Mouse (Mus musculus) neural tube, embryonic 12.5 days (tissue): ENCODE measurements around the gene Rplp0. TPM values are rescaled to one million over a fixed set of nuclear protein-coding genes. Genes with fewer than 3 reads are reported as not detected.

Experiments used
- microRNA-seq: library from miRNA; unstranded; fragments of <30 nt; microRNA quantifications from one replicate; pipeline ENCODE4, GENCODE M21; 2017
- polyA plus RNA-seq: library from polyadenylated mRNA; unstranded; fragments of >200 nt; fragmentation: Nextera tagmentation; extraction: Ambion mirVana; gene quantifications from 2 replicates; pipeline ENCODE4 v1.2.1, GENCODE M21; 2016

Gene Rplp0
- polyA plus RNA-seq, 1 experiment from 2014 or later, result 843 TPM

Small RNAs within 50 kb of the gene (microRNA-seq; reads per million reads assigned to microRNA genes)
- gene Mir7029, result not detected

Other genes with a start within 250 kb of the Rplp0 start
- gene Srsf9, start 232.3 kb upstream of the Rplp0 start, polyA plus RNA-seq, result 314 and 343 TPM in 2 replicates
- gene Gatc, start 218.3 kb upstream of the Rplp0 start, polyA plus RNA-seq, result 31.2 and 35.3 TPM in 2 replicates
- gene Triap1, start 218.2 kb upstream of the Rplp0 start, polyA plus RNA-seq, result 52.2 and 54.8 TPM in 2 replicates
- 884 and 947 TPM in 2 replicates for gene Cox6a1, start 210.5 kb upstream of the Rplp0 start, polyA plus RNA-seq
- gene Msi1, start 129.9 kb upstream of the Rplp0 start, polyA plus RNA-seq, result 122 and 129 TPM in 2 replicates
- not detected in 2 replicates for gene Pla2g1b, start 93.2 kb upstream of the Rplp0 start, polyA plus RNA-seq
- gene Sirt4, start 74.7 kb upstream of the Rplp0 start, polyA plus RNA-seq, result 23.8 and 24.9 TPM in 2 replicates
- gene Pxn, start 52.8 kb upstream of the Rplp0 start, polyA plus RNA-seq, result 29.4 and 33.5 TPM in 2 replicates
- 47.1 and 51.9 TPM in 2 replicates for gene Gcn1l1, start 5.8 kb downstream of the Rplp0 start, polyA plus RNA-seq
- gene Rab35, start 72.4 kb downstream of the Rplp0 start, polyA plus RNA-seq, result 18.7 and 18.9 TPM in 2 replicates
- 21.1 and 21.5 TPM in 2 replicates for gene Bicdl1, start 172.2 kb downstream of the Rplp0 start, polyA plus RNA-seq